Comparison of ENCODE assay signal across 12 mouse cellular contexts in genomic region chr4:107535126-107535525, GRCm38 (mm10).
DNase-seq lines count a peak whose midpoint lies in the region; ATAC-seq and TF ChIP-seq lines count a peak whose summit lies in the region.
"Had no signal": no experiment of that assay in that cellular context is flagged by ENCODE, and none has a peak within 500 bp of the region (broad histone marks: within the 10 kb centered on the region; RNA-seq: fewer than 3 reads in every experiment).

No protein-coding gene starts in this region.

- H3K4me3 ChIP-seq in lung, adult 2 months (replicated peaks; ENCODE audit: extremely low read depth, low read depth, low read length) = no peak overlapping the region
- H3K4me3 ChIP-seq: embryonic facial prominence, embryonic 12.5 days; intestine, embryonic 15.5 days had no signal

- no peaks in the 10 kb centered on the region for H3K4me1 ChIP-seq in lung, adult 2 months (ENCODE audit: control insufficient read depth, insufficient read depth, low read length)

- peak; percentile 15 for DNase-seq in cerebellum, adult 11 months
- peak; percentile 59 for DNase-seq in lung, postnatal 10 days
- no peak for DNase-seq in lung, adult 2 months
- peak; percentile 19 for DNase-seq in cerebellum, adult 11-12 months
- DNase-seq in kidney, adult 8-10 months = peak; percentile 31 to 37
- DNase-seq in ovary, postnatal 36 days (ENCODE audit: low spot score) = no peak
- DNase-seq in frontal cortex, postnatal 10 days (ENCODE audit: low spot score in 2 of 2) = no peak
- DNase-seq: heart, postnatal 14 days; layer of hippocampus, postnatal 36 days had no signal

- no peak for TF ChIP-seq POLR2A in lung, adult 2 months (IDR thresholded peaks at IDR 0.05; ENCODE audit: borderline replicate concordance, extremely low read depth, low read depth, low read length)

- ATAC-seq in cerebellum, adult (ENCODE audit: insufficient number of reproducible peaks, low FRiP score, low TSS enrichment) = no peak
- ATAC-seq: intestine, embryonic 15.5 days had no signal

- TF ChIP-seq CTCF in lung, adult 2 months (IDR thresholded peaks at IDR 0.05; ENCODE audit: insufficient read depth, low read length) = no peak

- 43% methylated on average over 11 of the region's 11 CpGs for WGBS in lung, adult 2 months

Comparison
In these comparisons a context has a peak if more than half of its experiments do, and no peak if none do; other contexts are left out.
1. DNase-seq: peak in cerebellum, adult 11 months (single experiment), lung, postnatal 10 days (single experiment), cerebellum, adult 11-12 months (single experiment) and kidney, adult 8-10 months (2 of 2); none in lung, adult 2 months (single experiment), ovary, postnatal 36 days (single experiment) and frontal cortex, postnatal 10 days (0 of 2).